In genomic region chr2:112812637-112813402, GRCm38 (mm10) we compare ENCODE assay signal across 9 mouse cellular contexts.
DNase-seq lines count a peak whose midpoint lies in the region; ATAC-seq and TF ChIP-seq lines count a peak whose summit lies in the region.
"Had no signal": no experiment of that assay in that cellular context is flagged by ENCODE, and none has a peak within 500 bp of the region (broad histone marks: within the 10 kb centered on the region; RNA-seq: fewer than 3 reads in every experiment).

No protein-coding gene starts in this region.

- H3K27ac ChIP-seq in layer of hippocampus, adult 2 months: no peak overlapping the region
- no peak overlapping the region for H3K27ac ChIP-seq in embryonic facial prominence, embryonic 10.5 days (replicated peaks)
- no peak overlapping the region for H3K27ac ChIP-seq in midbrain, embryonic 13.5 days

- no peak overlapping the region for H3K4me2 ChIP-seq in midbrain, embryonic 13.5 days (replicated peaks)

- peak; percentile 75 for TF ChIP-seq CTCF in layer of hippocampus, adult 2 months (conservative IDR thresholded peaks at IDR 0.05)

- peak; percentile 73 for ATAC-seq in midbrain, embryonic 13.5 days

- H3K4me3 ChIP-seq in layer of hippocampus, adult 2 months: no peak overlapping the region
- H3K4me3 ChIP-seq in embryonic facial prominence, embryonic 10.5 days: no peak overlapping the region
- H3K4me3 ChIP-seq in midbrain, embryonic 13.5 days (replicated peaks): no peak overlapping the region
- H3K4me3 ChIP-seq: myocyte had no signal

- WGBS in embryonic facial prominence, embryonic 10.5 days: 69% methylated on average over 5 of the region's 5 CpGs
- 67% methylated on average over 5 of the region's 5 CpGs for WGBS in midbrain, embryonic 13.5 days

- H3K9me3 ChIP-seq in embryonic facial prominence, embryonic 10.5 days: no peaks in the 10 kb centered on the region
- H3K9me3 ChIP-seq in midbrain, embryonic 13.5 days: no peaks in the 10 kb centered on the region

- H3K4me1 ChIP-seq in embryonic facial prominence, embryonic 10.5 days: no peaks in the 10 kb centered on the region
- H3K4me1 ChIP-seq in midbrain, embryonic 13.5 days (replicated peaks): no peaks in the 10 kb centered on the region

- H3K9ac ChIP-seq in midbrain, embryonic 13.5 days (replicated peaks): no peak overlapping the region

- H3K27me3 ChIP-seq in embryonic facial prominence, embryonic 10.5 days (replicated peaks; ENCODE audit: low read depth, poor library complexity, severe bottlenecking): no peaks in the 10 kb centered on the region
- no peaks in the 10 kb centered on the region for H3K27me3 ChIP-seq in midbrain, embryonic 13.5 days

- peak in 1 of 2 experiments; percentile 27 for DNase-seq in layer of hippocampus, adult 2 months (ENCODE audit: low spot score in 2 of 2)
- DNase-seq in layer of hippocampus, adult 11-12 months (ENCODE audit: low spot score): no peak
- DNase-seq in NIH3T3 (ENCODE audit: low read depth): peak; percentile 34
- peak; percentile 20 for DNase-seq in embryonic facial prominence, embryonic 10.5 days (ENCODE audit: low spot score)
- no peak for DNase-seq in spleen, postnatal 36 days (ENCODE audit: low spot score in 2 of 2)
- DNase-seq in adrenal gland, postnatal 10 days: no peak
- DNase-seq in gastrocnemius, adult 8-10 months (ENCODE audit: low spot score in 2 of 2): no peak

- H3K36me3 ChIP-seq in embryonic facial prominence, embryonic 10.5 days (replicated peaks): no peaks in the 10 kb centered on the region
- no peaks in the 10 kb centered on the region for H3K36me3 ChIP-seq in midbrain, embryonic 13.5 days

Comparison
In these comparisons a context has a peak if more than half of its experiments do, and no peak if none do; other contexts are left out.
1. DNase-seq: peak in NIH3T3 (single experiment) and embryonic facial prominence, embryonic 10.5 days (single experiment); none in layer of hippocampus, adult 11-12 months (single experiment), spleen, postnatal 36 days (0 of 2), adrenal gland, postnatal 10 days (single experiment) and gastrocnemius, adult 8-10 months (0 of 2).